Mouse (Mus musculus): ENCODE results near the gene Cd84. TPM values are rescaled to one million over a fixed set of nuclear protein-coding genes. Genes with fewer than 3 reads are reported as not detected.
"Not testable (repeated sequence)": the region's sequence is repeated elsewhere in the genome, so short reads cannot be mapped to it uniquely, and the experiment has no call there.

Cd84 gene
- polyA plus RNA-seq, 1 experiment from 2014 or later, result 0.58 TPM

GRCm38 (mm10) chr1:171845035-171845754 is 5.7 kb downstream of the Cd84 start:
- Histone ChIP-seq H3K27ac (no peak overlapping the region), H3K4me1 (no peaks in the 10 kb centered on the region), H3K9me3 (replicated peaks) (no peaks in the 10 kb centered on the region), H3K36me3 (ENCODE audit: poor library complexity, severe bottlenecking) (no peaks in the 10 kb centered on the region), H3K4me3 (no peak overlapping the region), H3K4me2 (no peak overlapping the region), H3K9ac (no peak overlapping the region), H3K27me3 (no peaks in the 10 kb centered on the region)
- ATAC-seq, result no peak
- WGBS, result 80% methylated on average over 5 of the region's 5 CpGs

- Histone ChIP-seq H3K9ac (no peak overlapping the region), H3K4me2 (no peak overlapping the region), H3K27ac (no peak overlapping the region), H3K27me3 (no peaks in the 10 kb centered on the region), H3K36me3 (ENCODE audit: poor library complexity, severe bottlenecking) (no peaks in the 10 kb centered on the region), H3K9me3 (replicated peaks) (no peaks in the 10 kb centered on the region), H3K4me1 (no peaks in the 10 kb centered on the region), H3K4me3 (no peak overlapping the region)
- no peak for ATAC-seq
Observed at GRCm38 (mm10) chr1:171848201-171848600, 8.7 kb downstream of the Cd84 start.

GRCm38 (mm10) chr1:171848757-171849156 is 9.3 kb downstream of the Cd84 start:
- Histone ChIP-seq H3K9ac (no peak overlapping the region), H3K4me2 (no peak overlapping the region), H3K4me3 (no peak overlapping the region), H3K36me3 (ENCODE audit: poor library complexity, severe bottlenecking) (no peaks in the 10 kb centered on the region), H3K4me1 (no peaks in the 10 kb centered on the region), H3K9me3 (replicated peaks) (no peaks in the 10 kb centered on the region), H3K27me3 (no peaks in the 10 kb centered on the region), H3K27ac (no peak overlapping the region)
- 80% methylated on average over 4 of the region's 4 CpGs for WGBS
- no peak for ATAC-seq

DNA sequence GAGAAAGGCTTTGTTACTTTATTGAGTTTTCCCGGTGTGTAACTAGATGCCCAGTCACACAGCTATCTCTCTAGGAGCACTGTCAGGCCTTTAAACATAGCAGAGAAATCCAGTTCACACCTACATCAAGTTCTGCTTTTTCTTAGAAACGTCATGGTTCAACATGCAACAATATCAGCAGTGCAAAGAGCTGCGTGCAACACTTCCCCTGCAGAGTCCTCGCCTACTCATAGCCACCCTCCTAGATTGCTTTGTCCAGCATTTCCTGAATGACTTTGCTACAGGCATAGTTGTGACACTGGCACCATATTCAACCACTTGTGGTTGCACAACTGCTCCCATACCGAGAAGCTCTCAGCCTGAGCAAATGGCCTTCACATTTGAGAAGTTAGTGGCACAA is 10.0 kb downstream of the Cd84 start:
- no peaks in the 10 kb centered on the region for H3K9me3 ChIP-seq (replicated peaks)
- no peak overlapping the region for H3K9ac ChIP-seq
- H3K4me1 ChIP-seq, result no peaks in the 10 kb centered on the region
- ATAC-seq, result no peak
- no peaks in the 10 kb centered on the region for H3K27me3 ChIP-seq
- no peak overlapping the region for H3K27ac ChIP-seq
- H3K36me3 ChIP-seq (ENCODE audit: poor library complexity, severe bottlenecking), result no peaks in the 10 kb centered on the region
- WGBS, result 89% methylated on average over 5 of the region's 5 CpGs
- H3K4me3 ChIP-seq, result no peak overlapping the region
- no peak overlapping the region for H3K4me2 ChIP-seq

GRCm38 (mm10) chr1:171865467-171865866 is 26.0 kb downstream of the Cd84 start:
- no peaks in the 10 kb centered on the region for H3K9me3 ChIP-seq (replicated peaks)
- no peak overlapping the region for H3K4me2 ChIP-seq
- H3K4me1 ChIP-seq, result no peaks in the 10 kb centered on the region
- no peak overlapping the region for H3K27ac ChIP-seq
- H3K4me3 ChIP-seq, result no peak overlapping the region
- H3K9ac ChIP-seq, result no peak overlapping the region
- no peaks in the 10 kb centered on the region for H3K27me3 ChIP-seq
- 90% methylated on average over 4 of the region's 4 CpGs for WGBS
- H3K36me3 ChIP-seq (ENCODE audit: poor library complexity, severe bottlenecking), result no peaks in the 10 kb centered on the region
- ATAC-seq, result no peak

DNA sequence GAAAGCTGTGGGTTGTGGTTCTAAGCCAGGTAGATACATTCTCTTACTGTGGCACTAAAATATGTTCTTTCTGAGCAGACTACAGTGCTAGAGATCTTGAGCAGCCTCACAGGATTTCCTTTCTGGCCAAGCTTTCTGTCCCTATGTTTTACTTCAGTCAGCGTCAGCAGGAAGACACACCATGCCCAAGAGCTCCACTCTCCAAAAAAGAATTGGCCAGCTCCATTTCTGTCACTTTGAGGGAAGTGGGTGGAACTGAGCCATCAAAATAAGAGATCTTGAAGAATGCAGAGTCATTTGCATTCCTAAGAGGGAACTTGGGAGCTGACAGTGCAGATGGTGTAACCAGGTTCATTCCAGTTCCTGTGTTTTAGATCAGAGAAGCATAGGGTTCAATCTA is 47.5 kb downstream of the Cd84 start:
- 81% methylated on average over 1 of the region's 1 CpGs for WGBS
- H3K9me3 ChIP-seq (replicated peaks), result no peaks in the 10 kb centered on the region
- H3K4me2 ChIP-seq, result no peak overlapping the region
- H3K36me3 ChIP-seq (ENCODE audit: poor library complexity, severe bottlenecking), result no peaks in the 10 kb centered on the region
- H3K27me3 ChIP-seq, result no peaks in the 10 kb centered on the region
- no peak overlapping the region for H3K9ac ChIP-seq
- no peak for ATAC-seq
- no peaks in the 10 kb centered on the region for H3K4me1 ChIP-seq
- H3K27ac ChIP-seq, result no peak overlapping the region
- no peak overlapping the region for H3K4me3 ChIP-seq

DNA sequence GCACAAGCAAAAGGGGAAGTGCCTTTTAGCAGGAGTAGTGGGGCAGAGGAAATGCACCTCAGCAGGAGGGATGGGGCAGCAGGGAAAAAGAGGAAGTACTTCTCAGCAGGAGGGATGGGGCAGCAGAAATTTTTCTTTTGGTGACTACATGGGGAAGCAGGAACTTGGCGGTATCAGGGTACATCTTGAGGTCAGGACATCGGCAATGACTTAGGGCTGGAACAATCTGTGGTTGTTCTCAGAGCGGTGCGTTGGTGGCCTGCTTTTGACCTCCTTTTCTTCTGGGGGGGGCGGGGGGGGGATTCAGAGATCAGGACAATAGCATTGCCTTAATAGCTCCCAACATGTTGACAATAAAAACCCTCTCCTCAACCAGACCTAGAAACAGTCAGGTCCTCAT is 55.9 kb downstream of the Cd84 start, which contains the start of gene Gm10521:
Gm10521 (plus strand) TSS at position 301 of the 400 bp plus-strand sequence.
- not testable (repeated sequence) for ATAC-seq; H3K9ac ChIP-seq; H3K4me1 ChIP-seq; H3K9me3 ChIP-seq (replicated peaks); H3K4me2 ChIP-seq; H3K36me3 ChIP-seq (ENCODE audit: poor library complexity, severe bottlenecking); H3K27me3 ChIP-seq; H3K4me3 ChIP-seq; H3K27ac ChIP-seq
- 80% methylated on average over 5 of the region's 5 CpGs for WGBS

DNA sequence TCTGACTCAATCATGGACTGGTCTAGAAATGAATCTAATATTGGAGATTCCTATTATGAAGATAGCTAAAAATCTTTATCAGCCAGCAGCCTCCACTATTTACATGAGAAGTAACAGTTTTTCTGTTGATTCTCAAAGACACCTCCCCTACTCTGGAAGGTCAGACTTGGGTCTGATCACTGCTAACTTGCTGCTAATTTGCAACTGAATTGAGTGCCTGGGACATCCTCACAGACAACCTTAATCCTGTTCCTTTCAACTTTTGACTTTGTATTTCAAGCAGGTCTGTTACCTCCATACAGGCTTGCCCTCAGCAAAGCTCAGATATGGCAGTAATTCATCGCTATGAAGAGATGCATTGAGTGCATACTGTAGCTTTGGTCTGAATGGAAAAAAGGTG is 64.5 kb downstream of the Cd84 start:
- Histone ChIP-seq H3K9ac (no peak overlapping the region), H3K4me2 (no peak overlapping the region), H3K27me3 (no peaks in the 10 kb centered on the region), H3K4me1 (no peaks in the 10 kb centered on the region), H3K4me3 (no peak overlapping the region), H3K27ac (no peak overlapping the region), H3K9me3 (replicated peaks) (no peaks in the 10 kb centered on the region), H3K36me3 (ENCODE audit: poor library complexity, severe bottlenecking) (no peaks in the 10 kb centered on the region)
- 78% methylated on average over 1 of the region's 1 CpGs for WGBS
- no peak for ATAC-seq

DNA sequence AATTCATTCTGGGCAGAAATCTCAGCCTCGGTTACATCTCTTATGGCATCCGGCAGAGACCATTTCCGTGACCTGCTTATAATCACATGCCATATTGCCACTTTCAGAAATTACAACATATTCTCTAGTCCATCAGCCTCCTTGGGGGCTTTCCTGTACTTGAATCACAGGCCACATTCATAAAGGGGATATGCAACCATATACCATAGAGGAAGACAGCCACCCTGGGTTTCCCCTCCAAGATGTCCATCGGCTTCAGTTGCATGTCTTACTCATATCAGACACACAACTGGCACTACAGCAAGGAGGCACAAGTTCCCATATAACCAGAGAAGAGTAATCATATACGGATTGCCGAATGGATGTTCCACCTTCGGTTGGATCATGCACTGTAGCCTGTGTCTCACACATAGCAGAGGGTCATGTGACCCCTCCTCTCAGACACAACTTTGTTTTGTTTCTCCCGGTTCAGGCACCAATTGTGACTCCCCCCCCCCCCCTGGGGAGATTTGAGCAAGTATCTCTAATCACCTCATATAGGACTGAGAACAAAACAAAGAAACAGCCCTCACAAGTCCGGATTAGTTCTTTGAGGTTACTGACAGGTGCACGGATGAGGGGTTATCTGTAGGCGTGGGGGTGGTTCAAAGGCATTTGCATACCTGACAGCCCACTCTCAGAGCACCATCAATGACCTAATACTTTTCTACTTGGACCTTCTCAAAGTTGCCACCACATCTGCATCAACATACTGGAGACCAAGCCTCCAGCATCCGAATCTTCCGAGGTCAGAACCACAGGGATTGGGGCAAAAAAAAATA is 76.4 kb downstream of the Cd84 start:
- no peak overlapping the region for H3K27ac ChIP-seq
- no peak overlapping the region for H3K4me2 ChIP-seq
- no peak overlapping the region for H3K4me3 ChIP-seq
- 79% methylated on average over 13 of the region's 13 CpGs for WGBS
- H3K9me3 ChIP-seq (replicated peaks), result no peaks in the 10 kb centered on the region
- H3K36me3 ChIP-seq (ENCODE audit: poor library complexity, severe bottlenecking), result no peaks in the 10 kb centered on the region
- ATAC-seq, result no peak
- no peaks in the 10 kb centered on the region for H3K4me1 ChIP-seq
- no peak overlapping the region for H3K9ac ChIP-seq
- H3K27me3 ChIP-seq, result no peaks in the 10 kb centered on the region

GRCm38 (mm10) chr1:171917305-171918039 is 78.0 kb downstream of the Cd84 start, which contains the start of gene Slamf6:
Gene Slamf6 (plus strand): TSS chr1:171917515.
- Histone ChIP-seq H3K27me3 (no peaks in the 10 kb centered on the region), H3K9ac (no peak within 1 kb of the TSS), H3K9me3 (replicated peaks) (no peaks in the 10 kb centered on the region), H3K4me1 (no peaks in the 10 kb centered on the region), H3K27ac (no peak within 1 kb of the TSS), H3K4me2 (no peak within 1 kb of the TSS), H3K4me3 (no peak within 1 kb of the TSS), H3K36me3 (ENCODE audit: poor library complexity, severe bottlenecking) (no peaks in the 10 kb centered on the region)
- WGBS, result 88% methylated on average over 14 of the region's 14 CpGs
- ATAC-seq, result no peak

DNA sequence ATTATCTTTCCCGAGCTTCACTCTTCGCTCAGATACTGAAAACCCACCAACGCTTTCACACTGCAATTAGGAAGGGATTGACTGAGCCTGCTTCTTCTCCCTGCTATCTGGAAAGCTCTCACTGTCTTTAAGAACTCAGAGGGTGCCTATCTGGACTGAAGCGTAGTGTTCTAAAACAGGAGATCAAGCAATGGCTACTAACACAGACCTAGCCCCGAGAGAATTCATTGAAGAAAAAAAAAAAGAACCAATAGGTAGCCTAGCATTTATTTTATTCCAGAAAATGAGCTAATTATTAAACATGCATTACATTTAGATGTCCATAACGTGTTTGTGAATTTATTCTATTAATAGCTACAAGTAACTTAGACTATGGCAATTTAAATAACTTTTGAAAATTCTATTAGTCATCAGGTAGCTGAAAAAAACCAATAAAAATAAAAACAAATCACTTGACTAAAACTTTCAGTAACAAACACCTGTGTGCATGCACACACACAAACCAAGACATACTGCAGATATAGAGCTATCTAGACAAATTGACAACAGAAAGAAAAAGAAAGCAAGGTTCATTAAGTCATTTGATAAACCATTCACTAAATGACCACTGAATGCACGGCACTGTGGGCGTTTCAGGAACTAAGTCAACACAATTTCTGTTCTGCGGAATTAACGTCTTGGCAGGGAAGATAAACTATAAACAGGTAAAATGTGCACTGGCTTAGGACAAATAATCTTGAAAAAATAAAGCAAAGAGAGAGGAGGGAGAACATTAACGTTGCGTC is 78.8 kb downstream of the Cd84 start:
- no peak overlapping the region for H3K4me3 ChIP-seq
- WGBS, result 90% methylated on average over 12 of the region's 12 CpGs
- H3K27me3 ChIP-seq, result no peaks in the 10 kb centered on the region
- H3K4me2 ChIP-seq, result no peak overlapping the region
- no peak overlapping the region for H3K9ac ChIP-seq
- no peaks in the 10 kb centered on the region for H3K4me1 ChIP-seq
- H3K36me3 ChIP-seq (ENCODE audit: poor library complexity, severe bottlenecking), result no peaks in the 10 kb centered on the region
- no peak overlapping the region for H3K27ac ChIP-seq
- no peak for ATAC-seq
- H3K9me3 ChIP-seq (replicated peaks), result no peaks in the 10 kb centered on the region

Measured in forebrain, embryonic 13.5 days (tissue).